Mouse (Mus musculus) intestine, embryonic 14.5 days (tissue): ENCODE data around the gene Atoh8. TPM values are rescaled to one million over a fixed set of nuclear protein-coding genes. Genes with fewer than 3 reads are reported as not detected.

ENCODE experiments used
- ATAC-seq: fragments of 200-750 bp; cut with Nextera tagmentation; replicated peaks from 2 replicates; pipeline ENCODE4 v1.8.0; 2017; ENCODE audit warnings: low read depth, moderate number of reproducible peaks, moderate TSS enrichment, moderate library complexity; ENCODE audit not compliant: low FRiP score, low TSS enrichment
- DNase-seq: peaks from one replicate; pipeline ENCODE4 v3.0.0-alpha.2; 2018; ENCODE audit warnings: low spot score
- H3K27ac ChIP-seq: fragments of 300-500 bp; sonication (generic); 2 replicates; pipeline ENCODE4 v1.5.1; 2014; ENCODE audit warnings: low read depth, mild to moderate bottlenecking, control low read depth
- H3K27me3 ChIP-seq: fragments of 300-500 bp; sonication (generic); replicated peaks from 2 replicates; pipeline ENCODE4 v1.6.1; 2014; ENCODE audit warnings: low read length, control low read depth; ENCODE audit not compliant: control insufficient read depth, insufficient read depth
- H3K36me3 ChIP-seq: fragments of 300-500 bp; sonication (generic); 2 replicates; pipeline ENCODE4 v1.6.1; 2014; ENCODE audit warnings: low read length, control low read depth; ENCODE audit not compliant: control insufficient read depth, insufficient read depth
- H3K4me1 ChIP-seq: fragments of 300-500 bp; sonication (generic); replicated peaks from 2 replicates; pipeline ENCODE4 v1.6.1; 2014; ENCODE audit warnings: low read length, control low read depth, mixed read lengths; ENCODE audit not compliant: control insufficient read depth, insufficient read depth
- H3K4me2 ChIP-seq: fragments of 300-500 bp; sonication (generic); 2 replicates; pipeline ENCODE4 v1.6.1; 2014; ENCODE audit warnings: low read length
- H3K4me3 ChIP-seq: fragments of 300-500 bp; sonication (generic); 2 replicates; pipeline ENCODE4 v1.5.1; 2014; ENCODE audit warnings: low read depth, low read length, control low read depth, mixed read lengths
- H3K9ac ChIP-seq: fragments of 300-500 bp; sonication (generic); 2 replicates; pipeline ENCODE4 v1.6.1; 2014; ENCODE audit warnings: mild to moderate bottlenecking, low read length
- H3K9me3 ChIP-seq: fragments of 300-500 bp; sonication (generic); 2 replicates; pipeline ENCODE4 v1.6.1; 2016; ENCODE audit warnings: low read length, control low read depth; ENCODE audit not compliant: control insufficient read depth
- WGBS: fragments of 180-500 bp; shearing (Covaris S2); extraction: QIAGEN DNeasy Blood & Tissue Kit; methylation state at CpG from one replicate; pipeline ENCODE4 v1.1.7; 2014; 5-methylcytosine and 5-hydroxymethylcytosine counted together
- polyA plus RNA-seq: library from polyadenylated mRNA; unstranded; fragments of >200 nt; fragmentation: Nextera tagmentation; extraction: Ambion mirVana; gene quantifications from 2 replicates; pipeline ENCODE4 v1.2.1, GENCODE M21; 2014

Gene Atoh8
- polyA plus RNA-seq, 1 experiment from 2014 or later = 8.7 TPM

GRCm38 (mm10) chr6:72173350-72173749, 62.0 kb downstream of the Atoh8 start:
- no peak overlapping the region for H3K4me2 ChIP-seq
- DNase-seq = no peak
- WGBS = 85% methylated on average over 1 of the region's 1 CpGs
- no peaks in the 10 kb centered on the region for H3K36me3 ChIP-seq
- no peak overlapping the region for H3K9ac ChIP-seq
- no peaks in the 10 kb centered on the region for H3K4me1 ChIP-seq
- H3K27me3 ChIP-seq = no peaks in the 10 kb centered on the region
- no peak overlapping the region for H3K27ac ChIP-seq
- no peak for ATAC-seq
- no peaks in the 10 kb centered on the region for H3K9me3 ChIP-seq
- H3K4me3 ChIP-seq = no peak overlapping the region

- H3K9me3 ChIP-seq = no peaks in the 10 kb centered on the region
- H3K4me1 ChIP-seq = no peaks in the 10 kb centered on the region
- ATAC-seq (no peak), DNase-seq (no peak)
- no peak overlapping the region for H3K9ac ChIP-seq
- no peak overlapping the region for H3K4me2 ChIP-seq
- H3K4me3 ChIP-seq = no peak overlapping the region
- no peak overlapping the region for H3K27ac ChIP-seq
- WGBS = 89% methylated on average over 3 of the region's 3 CpGs
- H3K27me3 ChIP-seq = no peaks in the 10 kb centered on the region
- H3K36me3 ChIP-seq = no peaks in the 10 kb centered on the region
These were observed 64.0 kb downstream of the Atoh8 start for GRCm38 (mm10) chr6:72171391-72171790.

GRCm38 (mm10) chr6:72165907-72166306, 69.5 kb downstream of the Atoh8 start:
- no peak for DNase-seq
- Histone ChIP-seq H3K4me3 (no peak overlapping the region), H3K4me1 (0 out of 2 replicates have a peak, but pooled peaks cover 3% of the 10 kb centered on the region), H3K9ac (no peak overlapping the region), H3K27me3 (no peaks in the 10 kb centered on the region), H3K36me3 (no peaks in the 10 kb centered on the region), H3K27ac (no peak overlapping the region), H3K9me3 (no peaks in the 10 kb centered on the region), H3K4me2 (no peak overlapping the region)
- 42% methylated on average over 2 of the region's 2 CpGs for WGBS
- ATAC-seq = no peak

- DNase-seq (peak; percentile 97), ATAC-seq (peak; percentile 76)
- 20% methylated on average over 20 of the region's 20 CpGs for WGBS
- Histone ChIP-seq H3K27me3 (no peaks in the 10 kb centered on the region), H3K9me3 (no peaks in the 10 kb centered on the region), H3K27ac (no peak overlapping the region), H3K4me1 (0 out of 2 replicates have a peak, but pooled peaks cover 3% of the 10 kb centered on the region), H3K9ac (no peak overlapping the region), H3K4me2 (no peak overlapping the region), H3K4me3 (no peak overlapping the region), H3K36me3 (no peaks in the 10 kb centered on the region)
These were observed 70.8 kb downstream of the Atoh8 start for GRCm38 (mm10) chr6:72164321-72165275.

GRCm38 (mm10) chr6:72162155-72162890, 73.1 kb downstream of the Atoh8 start:
- Histone ChIP-seq H3K9ac (no peak overlapping the region), H3K4me2 (0 out of 2 replicates have a peak overlapping the region, but pooled peaks have one; percentile 18), H3K27me3 (no peaks in the 10 kb centered on the region), H3K36me3 (no peaks in the 10 kb centered on the region), H3K4me3 (no peak overlapping the region), H3K4me1 (0 out of 2 replicates have a peak, but pooled peaks cover 3% of the 10 kb centered on the region), H3K9me3 (no peaks in the 10 kb centered on the region), H3K27ac (no peak overlapping the region)
- ATAC-seq (no peak), DNase-seq (no peak)
- 19% methylated on average over 19 of the region's 19 CpGs for WGBS

- H3K9me3 ChIP-seq = no peaks in the 10 kb centered on the region
- H3K4me2 ChIP-seq = no peak overlapping the region
- H3K27me3 ChIP-seq = no peaks in the 10 kb centered on the region
- 72% methylated on average over 5 of the region's 5 CpGs for WGBS
- H3K9ac ChIP-seq = no peak overlapping the region
- no peak overlapping the region for H3K4me3 ChIP-seq
- H3K27ac ChIP-seq = no peak overlapping the region
- H3K4me1 ChIP-seq = 0 out of 2 replicates have a peak, but pooled peaks cover 3% of the 10 kb centered on the region
- DNase-seq = no peak
- no peaks in the 10 kb centered on the region for H3K36me3 ChIP-seq
- no peak for ATAC-seq
These were observed 73.6 kb downstream of the Atoh8 start for GRCm38 (mm10) chr6:72161751-72162150.

- WGBS = 77% methylated on average over 3 of the region's 3 CpGs
- H3K9ac ChIP-seq = no peak overlapping the region
- H3K27ac ChIP-seq = no peak overlapping the region
- DNase-seq (no peak), ATAC-seq (no peak)
- H3K4me2 ChIP-seq = no peak overlapping the region
- no peaks in the 10 kb centered on the region for H3K27me3 ChIP-seq
- H3K9me3 ChIP-seq = no peaks in the 10 kb centered on the region
- 0 out of 2 replicates have a peak, but pooled peaks cover 3% of the 10 kb centered on the region for H3K4me1 ChIP-seq
- H3K36me3 ChIP-seq = no peaks in the 10 kb centered on the region
- no peak overlapping the region for H3K4me3 ChIP-seq
These were observed 74.4 kb downstream of the Atoh8 start for GRCm38 (mm10) chr6:72160991-72161390.

GRCm38 (mm10) chr6:72159861-72160395, 75.4 kb downstream of the Atoh8 start:
- ATAC-seq (no peak), DNase-seq (no peak)
- 62% methylated on average over 10 of the region's 10 CpGs for WGBS
- Histone ChIP-seq H3K9ac (no peak overlapping the region), H3K4me3 (no peak overlapping the region), H3K27me3 (no peaks in the 10 kb centered on the region), H3K9me3 (no peaks in the 10 kb centered on the region), H3K4me1 (0 out of 2 replicates have a peak, but pooled peaks cover 3% of the 10 kb centered on the region), H3K36me3 (no peaks in the 10 kb centered on the region), H3K4me2 (no peak overlapping the region), H3K27ac (no peak overlapping the region)
